Mouse (Mus musculus) lung, adult 18-20 months (tissue): ENCODE data around the gene Cnot6.

Experiments used
- DNase-seq, 2 experiments: peaks; one replicate each; pipeline ENCODE4 v3.0.0; 2022; ENCODE audit warnings: mixed read lengths in 2 of 2

Gene Cnot6

GRCm38 (mm10) chr11:49653079-49653408, 59.5 kb downstream of the Cnot6 start:
- DNase-seq, result no peak

GRCm38 (mm10) chr11:49652401-49653078, 60.0 kb downstream of the Cnot6 start:
- DNase-seq, result peak; percentile 78 to 86

- no peak for DNase-seq
Measured at GRCm38 (mm10) chr11:49651762-49652322, 60.7 kb downstream of the Cnot6 start.

- no peak for DNase-seq
Measured at GRCm38 (mm10) chr11:49650994-49651761, 61.3 kb downstream of the Cnot6 start.

GRCm38 (mm10) chr11:49650113-49650993, 62.2 kb downstream of the Cnot6 start:
- DNase-seq, result no peak

GRCm38 (mm10) chr11:49645677-49646076, 66.8 kb downstream of the Cnot6 start:
- DNase-seq, result no peak

GRCm38 (mm10) chr11:49636449-49636848, 76.1 kb downstream of the Cnot6 start:
- no peak for DNase-seq

- no peak for DNase-seq
Measured at GRCm38 (mm10) chr11:49635671-49636070, 76.9 kb downstream of the Cnot6 start.

GRCm38 (mm10) chr11:49634101-49634500, 78.4 kb downstream of the Cnot6 start:
- DNase-seq, result no peak

GRCm38 (mm10) chr11:49632256-49632655, 80.3 kb downstream of the Cnot6 start:
- peak in 1 of 2 experiments; percentile 63 for DNase-seq

- peak in 1 of 2 experiments; percentile 36 for DNase-seq
Measured at GRCm38 (mm10) chr11:49631154-49631553, 81.4 kb downstream of the Cnot6 start.

GRCm38 (mm10) chr11:49626748-49627147, 85.8 kb downstream of the Cnot6 start:
- DNase-seq, result no peak

- DNase-seq, result no peak
Measured at GRCm38 (mm10) chr11:49625863-49626262, 86.7 kb downstream of the Cnot6 start.

GRCm38 (mm10) chr11:49624156-49624555, 88.4 kb downstream of the Cnot6 start:
- DNase-seq, result no peak

GRCm38 (mm10) chr11:49621953-49622352, 90.6 kb downstream of the Cnot6 start:
- no peak for DNase-seq
